Mouse (Mus musculus) stomach, embryonic 16.5 days (tissue): Measurements from ENCODE around the gene Stx7. TPM values are rescaled to one million over a fixed set of nuclear protein-coding genes. Genes with fewer than 3 reads are reported as not detected.

Experiments
- ATAC-seq: fragments of 200-750 bp; cut with Nextera tagmentation; 2 replicates; pipeline ENCODE4 v1.8.0; 2017; ENCODE audit warnings: moderate number of reproducible peaks, moderate TSS enrichment; ENCODE audit not compliant: insufficient read depth, low FRiP score
- H3K27ac ChIP-seq: fragments of 300-500 bp; sonication (generic); 2 replicates; pipeline ENCODE4 v1.5.1; 2014; ENCODE audit warnings: low read length
- H3K27me3 ChIP-seq: fragments of 300-500 bp; sonication (generic); 2 replicates; pipeline ENCODE4 v1.6.1; 2014; ENCODE audit warnings: low read length, control low read depth, mixed read lengths; ENCODE audit not compliant: control insufficient read depth, insufficient read depth
- H3K36me3 ChIP-seq: fragments of 300-500 bp; sonication (generic); 2 replicates; pipeline ENCODE4 v1.6.1; 2014; ENCODE audit warnings: low read length; ENCODE audit not compliant: control insufficient read depth, insufficient read depth
- H3K4me1 ChIP-seq: fragments of 300-500 bp; sonication (generic); 2 replicates; pipeline ENCODE4 v1.6.1; 2014; ENCODE audit warnings: low read length, control low read depth, mixed read lengths; ENCODE audit not compliant: control insufficient read depth, insufficient read depth
- H3K4me2 ChIP-seq: fragments of 300-500 bp; sonication (generic); 2 replicates; pipeline ENCODE4 v1.6.1; 2014; ENCODE audit warnings: low read depth, low read length, mixed read lengths
- H3K4me3 ChIP-seq: fragments of 300-500 bp; sonication (generic); replicated peaks from 2 replicates; pipeline ENCODE4 v1.5.1; 2014; ENCODE audit warnings: mild to moderate bottlenecking, low read length
- H3K9ac ChIP-seq: fragments of 300-500 bp; sonication (generic); 2 replicates; pipeline ENCODE4 v1.6.1; 2014; ENCODE audit warnings: low read length
- H3K9me3 ChIP-seq: fragments of 300-500 bp; sonication (generic); replicated peaks from 2 replicates; pipeline ENCODE4 v1.6.1; 2016; ENCODE audit warnings: low read length, control low read depth; ENCODE audit not compliant: control insufficient read depth
- WGBS: fragments of 180-500 bp; shearing (Covaris S2); extraction: QIAGEN DNeasy Blood & Tissue Kit; methylation state at CpG from one replicate; pipeline ENCODE4 v1.1.7; 2014; 5-methylcytosine and 5-hydroxymethylcytosine counted together
- polyA plus RNA-seq: library from polyadenylated mRNA; unstranded; fragments of >200 nt; fragmentation: Nextera tagmentation; extraction: Ambion mirVana; gene quantifications from 2 replicates; pipeline ENCODE4 v1.2.1, GENCODE M21; 2015

Gene Stx7
- polyA plus RNA-seq, 1 experiment from 2014 or later = 102 TPM

DNA sequence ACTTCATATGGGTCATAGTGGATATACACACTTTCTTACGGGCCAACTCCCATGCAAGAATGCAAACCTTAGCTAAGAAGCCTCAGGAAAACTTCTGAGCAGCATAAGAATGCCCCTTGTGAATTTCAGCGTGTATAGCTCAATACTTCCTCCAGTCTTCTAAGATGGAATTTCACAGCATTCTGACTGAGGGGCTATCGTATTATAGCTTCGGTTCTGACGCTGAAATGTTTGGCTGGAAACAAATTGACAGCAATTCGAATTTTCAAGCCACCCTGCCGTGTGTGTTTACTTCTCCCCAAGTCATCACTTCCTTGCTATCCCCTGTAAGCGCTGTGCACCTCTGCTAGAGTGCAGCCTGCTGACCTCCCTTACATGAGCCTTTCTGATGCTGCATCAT lies 75.5 kb downstream of the Stx7 start:
- 33% methylated on average over 8 of the region's 8 CpGs for WGBS
- Histone ChIP-seq H3K27me3 (peaks cover 9% of the 10 kb centered on the region; the same call in 1 of the 2 replicates), H3K9me3 (no peaks in the 10 kb centered on the region), H3K36me3 (no peaks in the 10 kb centered on the region), H3K4me2 (no peak overlapping the region), H3K27ac (no peak overlapping the region), H3K4me1 (peaks cover 7% of the 10 kb centered on the region; the same call in 1 of the 2 replicates), H3K9ac (no peak overlapping the region), H3K4me3 (no peak overlapping the region)
- no peak for ATAC-seq

DNA sequence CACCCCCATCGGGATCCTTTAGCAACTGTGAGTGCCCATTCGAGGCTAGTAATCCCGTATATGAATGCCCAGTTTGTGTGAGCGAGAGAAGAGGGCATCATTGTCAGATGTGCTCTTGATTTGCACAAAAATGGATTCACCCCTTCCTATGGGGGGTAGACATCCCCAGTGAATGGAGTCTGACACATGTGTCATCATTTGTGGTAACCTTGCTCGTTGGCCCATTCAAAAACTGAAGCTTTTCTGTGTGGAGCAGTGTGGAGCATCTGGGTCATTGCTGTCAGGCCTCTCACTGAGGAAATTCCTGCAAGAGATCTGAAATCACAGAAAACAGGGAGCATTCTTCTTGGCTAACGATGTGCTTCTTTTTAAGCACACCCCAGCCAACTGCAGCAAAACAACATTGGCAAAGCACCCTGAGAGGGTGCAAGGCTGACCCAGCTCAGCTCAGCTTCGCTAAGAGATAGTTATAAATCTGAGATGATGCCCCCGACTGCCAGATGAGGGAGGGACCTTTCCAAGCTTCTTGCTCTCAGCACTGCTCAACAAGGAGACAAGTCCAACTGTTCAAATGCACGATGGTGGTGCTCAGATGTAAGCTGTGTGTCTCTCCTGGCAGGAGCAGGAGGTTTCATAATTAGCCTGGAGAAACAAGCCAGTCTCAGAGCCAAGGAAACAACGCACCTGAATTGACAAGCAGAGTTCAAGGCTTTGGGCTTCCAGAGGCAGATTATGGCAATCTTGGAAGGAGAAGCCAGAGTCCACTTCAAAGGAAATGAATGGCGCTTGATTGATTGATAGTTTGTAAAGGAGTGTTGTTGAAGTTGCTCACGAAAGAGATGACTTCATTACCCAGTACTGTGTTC lies 79.4 kb downstream of the Stx7 start:
- no peaks in the 10 kb centered on the region for H3K36me3 ChIP-seq
- H3K9me3 ChIP-seq = no peaks in the 10 kb centered on the region
- H3K4me1 ChIP-seq = peaks cover 6% of the 10 kb centered on the region; the same call in 1 of the 2 replicates
- 66% methylated on average over 12 of the region's 12 CpGs for WGBS
- H3K27me3 ChIP-seq = peaks cover 3% of the 10 kb centered on the region; the same call in 1 of the 2 replicates
- ATAC-seq = no peak
- H3K27ac ChIP-seq = no peak overlapping the region
- no peak overlapping the region for H3K4me3 ChIP-seq
- no peak overlapping the region for H3K4me2 ChIP-seq
- H3K9ac ChIP-seq = no peak overlapping the region

DNA sequence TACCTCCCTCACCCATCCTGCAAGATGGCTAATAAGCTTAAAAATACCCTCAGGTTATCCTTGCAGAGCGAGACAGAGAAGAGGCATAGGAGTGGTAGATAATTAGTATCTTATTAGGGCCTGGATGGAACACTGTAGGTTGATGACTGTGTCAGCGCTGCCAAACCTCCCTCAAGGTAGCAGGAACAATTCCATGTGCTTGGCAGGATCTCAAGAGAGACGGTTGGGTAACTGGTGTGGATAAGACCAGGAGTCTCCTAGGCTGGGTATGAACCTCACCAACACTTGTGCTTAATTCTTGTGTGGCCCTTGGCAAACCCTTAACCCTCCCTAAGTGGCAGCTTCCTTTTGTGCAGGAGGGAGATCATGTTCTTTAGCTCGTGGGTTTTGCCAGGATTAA lies 83.2 kb downstream of the Stx7 start:
- Histone ChIP-seq H3K4me1 (no peaks in the 10 kb centered on the region), H3K4me2 (no peak overlapping the region), H3K36me3 (no peaks in the 10 kb centered on the region), H3K27ac (no peak overlapping the region), H3K9me3 (no peaks in the 10 kb centered on the region), H3K4me3 (no peak overlapping the region), H3K27me3 (no peaks in the 10 kb centered on the region), H3K9ac (no peak overlapping the region)
- no peak for ATAC-seq
- WGBS = 79% methylated on average over 4 of the region's 4 CpGs

DNA sequence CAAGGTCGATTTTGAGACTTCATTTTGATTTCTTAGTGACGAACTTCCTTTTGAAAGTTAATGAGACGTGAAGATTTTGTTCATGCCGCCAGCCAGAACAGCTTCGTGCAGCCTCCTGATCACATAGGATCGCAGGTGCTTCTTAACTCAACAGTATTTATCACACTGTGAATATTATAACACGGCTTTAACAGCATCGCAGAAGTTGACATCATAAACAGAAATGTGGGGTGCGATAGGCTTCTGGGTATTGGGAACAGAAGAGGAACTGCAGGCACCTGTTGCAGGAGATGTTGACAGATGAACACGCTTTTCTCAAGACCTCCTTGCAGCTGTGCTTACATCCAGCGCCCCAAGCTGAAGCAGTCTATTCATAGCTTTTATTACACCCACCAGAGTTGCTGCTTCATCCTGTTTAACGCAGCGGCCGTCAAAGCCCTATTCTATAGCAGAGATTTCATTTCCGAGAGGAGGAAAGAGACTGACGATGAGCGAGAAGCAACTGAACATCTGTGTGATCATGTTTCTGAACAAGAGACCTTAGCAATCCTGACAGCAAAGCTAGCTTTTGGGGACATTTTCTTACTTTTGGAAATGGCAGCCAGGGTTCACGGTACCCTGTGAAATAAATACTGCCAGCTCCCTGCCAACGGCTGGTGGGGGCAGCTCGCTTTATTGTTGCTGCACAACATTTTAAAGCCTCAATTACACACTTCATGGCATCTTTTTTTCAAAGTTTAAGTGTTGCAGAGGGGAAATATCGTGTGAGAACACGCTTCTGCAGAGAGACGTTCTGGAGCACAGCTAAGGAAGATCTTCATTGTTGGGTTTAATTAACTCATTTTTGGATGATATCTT lies 86.6 kb downstream of the Stx7 start:
- Histone ChIP-seq H3K4me1 (no peaks in the 10 kb centered on the region), H3K9me3 (no peaks in the 10 kb centered on the region; the same call in 1 of the 2 replicates), H3K4me3 (no peak overlapping the region), H3K27ac (no peak overlapping the region), H3K36me3 (no peaks in the 10 kb centered on the region), H3K4me2 (no peak overlapping the region), H3K9ac (no peak overlapping the region), H3K27me3 (no peaks in the 10 kb centered on the region)
- 71% methylated on average over 23 of the region's 23 CpGs for WGBS
- ATAC-seq = no peak

Other genes with a start within 250 kb of the Stx7 start
- gene Taar1, start 228.9 kb upstream of the Stx7 start, polyA plus RNA-seq = not detected in 2 replicates
- gene Taar2, start 210.7 kb upstream of the Stx7 start, polyA plus RNA-seq = 0.30 and 0.31 TPM in 2 replicates
- gene Taar3, start 199.7 kb upstream of the Stx7 start, polyA plus RNA-seq = not detected in 2 replicates
- not detected in 2 replicates for gene Taar4, start 188.8 kb upstream of the Stx7 start, polyA plus RNA-seq
- not detected in 2 replicates for gene Taar5, start 178.6 kb upstream of the Stx7 start, polyA plus RNA-seq
- not detected in 2 replicates for gene Taar6, start 163.7 kb upstream of the Stx7 start, polyA plus RNA-seq
- gene Taar7a, start 155.8 kb upstream of the Stx7 start, polyA plus RNA-seq = not detected in 2 replicates
- gene Taar7b, start 149.4 kb upstream of the Stx7 start, polyA plus RNA-seq = not detected in 2 replicates
- not detected in 2 replicates for gene Taar7d, start 122.1 kb upstream of the Stx7 start, polyA plus RNA-seq
- gene Taar7e, start 111.7 kb upstream of the Stx7 start, polyA plus RNA-seq = not detected in 2 replicates
- not detected in 2 replicates for gene Taar7f, start 99.8 kb upstream of the Stx7 start, polyA plus RNA-seq
- gene Taar8a, start 72.8 kb upstream of the Stx7 start, polyA plus RNA-seq = not detected in 2 replicates
- gene Taar8b, start 57.0 kb upstream of the Stx7 start, polyA plus RNA-seq = not detected in 2 replicates
- not detected in 2 replicates for gene Taar8c, start 47.4 kb upstream of the Stx7 start, polyA plus RNA-seq
- gene Taar9, start 39.8 kb upstream of the Stx7 start, polyA plus RNA-seq = not detected in 2 replicates
- gene Moxd1, start 74.2 kb downstream of the Stx7 start, polyA plus RNA-seq = 11.0 and 11.3 TPM in 2 replicates